Mouse (Mus musculus) hindbrain, embryonic 16.5 days (tissue): ENCODE results near the gene Nebl. TPM values are rescaled to one million over a fixed set of nuclear protein-coding genes. Genes with fewer than 3 reads are reported as not detected.
A peak's percentile ranks its signal among the peaks of the same experiment; 100 is the strongest.

Source experiments
- ATAC-seq: fragments of 200-750 bp; cut with Nextera tagmentation; 2 replicates; pipeline ENCODE4 v1.8.0; 2017; ENCODE audit warnings: moderate TSS enrichment, moderate library complexity
- H3K27ac ChIP-seq: fragments of 300-500 bp; sonication (generic); 2 replicates; pipeline ENCODE4 v1.5.1; 2014; ENCODE audit warnings: low read depth, mild to moderate bottlenecking, control low read depth, low read length, moderate library complexity
- H3K27me3 ChIP-seq: fragments of 300-500 bp; sonication (generic); replicated peaks from 2 replicates; pipeline ENCODE4 v1.6.1; 2014; ENCODE audit warnings: low read length; ENCODE audit not compliant: control insufficient read depth, insufficient read depth
- H3K36me3 ChIP-seq: fragments of 300-500 bp; sonication (generic); 2 replicates; pipeline ENCODE4 v1.6.1; 2014; ENCODE audit warnings: mild to moderate bottlenecking, low read length, moderate library complexity, mixed read lengths; ENCODE audit not compliant: control insufficient read depth, insufficient read depth
- H3K4me1 ChIP-seq: fragments of 300-500 bp; sonication (generic); 2 replicates; pipeline ENCODE4 v1.6.1; 2014; ENCODE audit warnings: low read depth, low read length; ENCODE audit not compliant: control insufficient read depth, insufficient read depth
- H3K4me2 ChIP-seq: fragments of 300-500 bp; sonication (generic); 2 replicates; pipeline ENCODE4 v1.6.1; 2014; ENCODE audit warnings: mild to moderate bottlenecking, low read length, control low read depth, moderate library complexity
- H3K4me3 ChIP-seq: fragments of 300-500 bp; sonication (generic); 2 replicates; pipeline ENCODE4 v1.5.1; 2014; ENCODE audit warnings: mild to moderate bottlenecking, low read length, control low read depth, moderate library complexity
- H3K9ac ChIP-seq: fragments of 300-500 bp; sonication (generic); 2 replicates; pipeline ENCODE4 v1.6.1; 2014; ENCODE audit warnings: low read depth, mild to moderate bottlenecking, control low read depth, low read length, moderate library complexity
- H3K9me3 ChIP-seq: fragments of 300-500 bp; sonication (generic); 2 replicates; pipeline ENCODE4 v1.6.1; 2014; ENCODE audit warnings: mild to moderate bottlenecking, low read length, moderate library complexity; ENCODE audit not compliant: control insufficient read depth
- whole genome bisulfite sequencing: fragments of 180-500 bp; shearing (Covaris S2); extraction: QIAGEN DNeasy Blood & Tissue Kit; methylation state at CpG from one replicate; pipeline ENCODE4 v1.1.7; 2014; 5-methylcytosine and 5-hydroxymethylcytosine counted together
- polyA plus RNA-seq: library from polyadenylated mRNA; unstranded; fragments of >200 nt; fragmentation: Nextera tagmentation; extraction: Ambion mirVana; gene quantifications from 2 replicates; pipeline ENCODE4 v1.2.1, GENCODE M21; 2015

Gene Nebl
- polyA plus RNA-seq, 1 experiment from 2014 or later = 16.4 TPM

- Histone ChIP-seq H3K27me3 (no peaks in the 10 kb centered on the region), H3K4me3 (no peak overlapping the region), H3K4me1 (no peaks in the 10 kb centered on the region), H3K27ac (no peak overlapping the region), H3K36me3 (no peaks in the 10 kb centered on the region), H3K9ac (no peak overlapping the region), H3K4me2 (no peak overlapping the region), H3K9me3 (no peaks in the 10 kb centered on the region)
- ATAC-seq = no peak
- WGBS = 23% methylated on average over 4 of the region's 4 CpGs
Measured at GRCm38 (mm10) chr2:17415347-17415746, 315.9 kb downstream of the Nebl start.

DNA sequence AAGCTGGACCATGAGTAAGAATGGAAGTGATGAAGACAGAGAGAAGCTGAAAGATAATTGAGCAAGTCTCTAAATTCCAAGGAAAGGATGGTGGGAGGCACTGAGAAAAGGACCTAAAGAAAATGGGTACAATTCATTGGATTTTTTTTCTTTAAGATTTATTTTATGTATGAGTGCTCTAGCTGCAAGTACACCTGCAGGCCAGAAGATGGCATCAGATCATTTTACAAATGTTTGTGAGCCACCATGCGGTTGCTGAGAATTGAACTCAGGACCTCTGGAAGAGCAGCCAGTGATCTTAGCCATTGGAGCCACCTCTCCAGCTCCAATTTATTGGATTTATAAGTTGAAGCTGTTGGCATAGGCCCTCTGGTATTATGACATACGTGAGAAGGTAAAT, 316.9 kb downstream of the Nebl start:
- Histone ChIP-seq H3K4me3 (no peak overlapping the region), H3K36me3 (no peaks in the 10 kb centered on the region), H3K4me1 (no peaks in the 10 kb centered on the region), H3K27me3 (no peaks in the 10 kb centered on the region), H3K4me2 (no peak overlapping the region), H3K9ac (no peak overlapping the region), H3K9me3 (no peaks in the 10 kb centered on the region), H3K27ac (no peak overlapping the region)
- ATAC-seq = no peak
- WGBS = 87% methylated on average over 2 of the region's 2 CpGs

- 64% methylated on average over 8 of the region's 8 CpGs for WGBS
Measured at GRCm38 (mm10) chr2:17413496-17414268, 317.6 kb downstream of the Nebl start.

GRCm38 (mm10) chr2:17409276-17409675, 322.0 kb downstream of the Nebl start:
- H3K4me2 ChIP-seq = no peak overlapping the region
- H3K9ac ChIP-seq = no peak overlapping the region
- ATAC-seq = no peak
- H3K27me3 ChIP-seq = no peaks in the 10 kb centered on the region
- H3K27ac ChIP-seq = no peak overlapping the region
- no peaks in the 10 kb centered on the region for H3K36me3 ChIP-seq
- no peaks in the 10 kb centered on the region for H3K9me3 ChIP-seq
- 86% methylated on average over 5 of the region's 5 CpGs for WGBS
- H3K4me1 ChIP-seq = no peaks in the 10 kb centered on the region
- no peak overlapping the region for H3K4me3 ChIP-seq

More at GRCm38 (mm10) chr2:17413496-17414268, 317.6 kb downstream of the Nebl start:
- Histone ChIP-seq H3K9me3 (no peaks in the 10 kb centered on the region), H3K4me3 (no peak overlapping the region), H3K27ac (no peak overlapping the region), H3K36me3 (no peaks in the 10 kb centered on the region), H3K9ac (no peak overlapping the region), H3K27me3 (no peaks in the 10 kb centered on the region), H3K4me1 (no peaks in the 10 kb centered on the region), H3K4me2 (no peak overlapping the region)
- peak; percentile 77; the same call in 1 of the 2 replicates for ATAC-seq

GRCm38 (mm10) chr2:17405899-17406531, 325.2 kb downstream of the Nebl start:
- ATAC-seq = no peak

DNA sequence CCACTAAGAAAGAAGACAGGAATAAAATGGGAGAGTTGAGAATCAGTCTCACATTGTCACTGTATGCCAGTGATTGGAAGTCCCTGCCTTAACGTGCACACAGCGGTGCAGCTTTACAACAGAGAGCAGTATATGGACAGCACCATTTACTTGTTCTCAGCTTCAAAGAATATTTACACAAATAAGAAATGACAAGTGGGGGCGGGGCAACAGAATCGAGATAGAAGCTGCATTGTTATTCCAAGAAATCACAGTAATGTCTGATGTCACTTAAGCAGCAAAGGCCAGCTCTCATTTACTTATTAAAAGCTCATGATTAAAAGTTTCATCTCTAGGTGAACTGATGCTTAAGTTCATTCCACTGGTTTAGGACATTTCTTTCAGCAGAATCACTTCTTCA, 328.8 kb downstream of the Nebl start:
- Histone ChIP-seq H3K27me3 (no peaks in the 10 kb centered on the region), H3K9me3 (no peaks in the 10 kb centered on the region), H3K27ac (no peak overlapping the region), H3K4me2 (no peak overlapping the region), H3K9ac (no peak overlapping the region), H3K4me1 (no peaks in the 10 kb centered on the region), H3K36me3 (no peaks in the 10 kb centered on the region), H3K4me3 (no peak overlapping the region)
- 73% methylated on average over 4 of the region's 4 CpGs for WGBS
- no peak for ATAC-seq

More at GRCm38 (mm10) chr2:17405899-17406531, 325.2 kb downstream of the Nebl start:
- Histone ChIP-seq H3K9ac (no peak overlapping the region), H3K36me3 (no peaks in the 10 kb centered on the region), H3K9me3 (no peaks in the 10 kb centered on the region), H3K27me3 (no peaks in the 10 kb centered on the region), H3K4me2 (no peak overlapping the region), H3K4me3 (no peak overlapping the region), H3K27ac (no peak overlapping the region), H3K4me1 (no peaks in the 10 kb centered on the region)
- WGBS = 59% methylated on average over 4 of the region's 4 CpGs

DNA sequence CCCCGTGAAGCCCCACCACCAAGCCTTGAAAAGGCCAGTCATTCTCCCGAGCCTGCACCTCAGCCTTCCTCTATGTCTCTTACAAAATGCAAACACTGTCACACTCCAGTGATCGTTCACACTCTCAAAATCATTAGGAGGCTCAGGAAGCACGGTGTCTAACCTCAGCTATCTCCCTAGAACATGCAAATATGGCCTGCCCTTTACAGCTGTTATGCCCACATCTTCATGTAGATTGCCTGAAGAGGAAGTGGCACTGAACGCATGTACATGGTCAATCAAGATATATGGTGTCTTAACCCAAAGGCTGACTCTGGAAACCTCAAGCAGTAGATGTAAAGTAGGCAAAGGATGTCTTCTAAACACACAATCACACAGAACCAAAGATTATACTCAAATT, 335.0 kb downstream of the Nebl start:
- no peaks in the 10 kb centered on the region for H3K4me1 ChIP-seq
- H3K9me3 ChIP-seq = no peaks in the 10 kb centered on the region
- no peak overlapping the region for H3K27ac ChIP-seq
- H3K27me3 ChIP-seq = no peaks in the 10 kb centered on the region
- H3K36me3 ChIP-seq = no peaks in the 10 kb centered on the region
- no peak overlapping the region for H3K4me2 ChIP-seq
- ATAC-seq = no peak
- no peak overlapping the region for H3K9ac ChIP-seq
- WGBS = 84% methylated on average over 5 of the region's 5 CpGs
- H3K4me3 ChIP-seq = no peak overlapping the region

DNA sequence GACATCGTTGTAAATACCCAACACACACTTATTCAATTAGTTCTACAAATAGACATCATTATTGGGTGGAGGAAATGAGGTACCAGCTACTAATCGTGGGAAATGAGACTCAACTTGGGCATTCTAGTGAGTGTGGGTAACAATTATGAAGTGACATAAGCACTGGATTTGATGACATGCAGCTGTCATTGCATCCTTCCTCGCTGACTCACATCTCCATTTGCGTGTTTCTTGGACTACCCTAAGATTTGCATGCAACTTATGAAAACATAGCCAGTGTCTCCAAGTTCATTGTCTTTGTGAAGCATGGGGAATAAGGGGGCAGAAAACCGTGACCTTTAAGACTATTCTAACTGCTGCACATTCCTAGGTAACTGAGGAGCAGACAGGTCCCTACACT, 339.9 kb downstream of the Nebl start:
- no peak for ATAC-seq
- Histone ChIP-seq H3K27me3 (no peaks in the 10 kb centered on the region), H3K27ac (no peak overlapping the region), H3K9me3 (no peaks in the 10 kb centered on the region), H3K4me2 (no peak overlapping the region), H3K4me1 (no peaks in the 10 kb centered on the region), H3K4me3 (no peak overlapping the region), H3K9ac (no peak overlapping the region), H3K36me3 (no peaks in the 10 kb centered on the region)
- 92% methylated on average over 5 of the region's 5 CpGs for WGBS

DNA sequence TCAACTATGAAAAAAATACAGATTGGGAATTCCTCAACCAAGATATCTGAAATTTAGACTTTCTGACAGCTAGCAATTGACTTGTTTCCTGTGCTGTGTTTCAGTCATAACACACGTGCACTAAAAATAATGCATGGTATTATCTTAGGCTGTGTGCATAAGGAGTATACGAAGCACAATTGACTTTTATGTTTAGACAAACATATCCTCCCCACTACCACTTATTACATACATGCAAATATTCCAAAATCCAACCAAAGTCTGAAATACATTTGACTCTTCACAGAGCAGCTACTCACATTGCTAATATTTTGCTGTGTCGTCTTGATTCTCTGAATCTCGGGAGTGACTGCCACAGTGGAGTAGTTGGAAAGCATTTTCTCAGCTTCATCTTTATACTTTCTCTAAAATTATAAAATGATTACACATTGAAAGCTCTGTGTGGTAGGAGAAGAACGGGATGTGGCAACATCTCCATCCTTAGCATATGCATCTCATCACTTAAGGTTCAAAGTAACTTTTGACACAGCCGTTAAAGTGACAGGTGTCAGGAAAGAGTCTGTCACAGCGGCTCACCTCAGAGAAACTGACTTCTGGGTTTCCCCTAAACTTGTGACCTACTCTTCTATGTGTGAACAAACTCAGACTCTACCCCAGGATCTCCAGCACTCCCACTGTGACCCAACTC, 340.6 kb downstream of the Nebl start:
- H3K36me3 ChIP-seq = no peaks in the 10 kb centered on the region
- H3K27ac ChIP-seq = no peak overlapping the region
- 89% methylated on average over 7 of the region's 7 CpGs for WGBS
- H3K27me3 ChIP-seq = no peaks in the 10 kb centered on the region
- H3K4me1 ChIP-seq = no peaks in the 10 kb centered on the region
- H3K9me3 ChIP-seq = no peaks in the 10 kb centered on the region
- H3K9ac ChIP-seq = no peak overlapping the region
- no peak overlapping the region for H3K4me2 ChIP-seq
- no peak for ATAC-seq
- H3K4me3 ChIP-seq = no peak overlapping the region
